Mouse (Mus musculus) brain, embryonic 14.5 days (tissue): ENCODE data around the gene Polr2j.

Source experiments
- CTCF ChIP-seq: fragments of 200-500 bp; IDR thresholded peaks from 2 replicates; pipeline ENCODE4 v1.5.1; 2012; ENCODE audit warnings: inconsistent platforms, mild to moderate bottlenecking, moderate library complexity, borderline replicate concordance; ENCODE audit not compliant: insufficient read depth, insufficient read length; ENCODE audit errors: extremely low read depth
- POLR2A ChIP-seq: fragments of 200-500 bp; IDR thresholded peaks from 2 replicates; pipeline ENCODE4 v1.6.1; 2012; ENCODE audit warnings: mild to moderate bottlenecking, inconsistent platforms, borderline replicate concordance; ENCODE audit not compliant: poor library complexity, insufficient read depth, insufficient read length, severe bottlenecking; ENCODE audit errors: extremely low read depth

GRCm38 (mm10) chr5:136171363-136172341 lies 55.2 kb downstream of the Polr2j start:
- TF ChIP-seq POLR2A (no peak), CTCF (no peak)
